Mouse (Mus musculus) cerebellum, postnatal 14 days (tissue): ENCODE results near the gene Plxna4.
A peak's percentile ranks its signal among the peaks of the same experiment; 100 is the strongest.

ENCODE experiments used
- DNase-seq, 2 experiments: peaks; one replicate each; pipeline ENCODE4 v3.0.0; 2021; ENCODE audit warnings: mixed read lengths in 2 of 2

Gene Plxna4

DNA sequence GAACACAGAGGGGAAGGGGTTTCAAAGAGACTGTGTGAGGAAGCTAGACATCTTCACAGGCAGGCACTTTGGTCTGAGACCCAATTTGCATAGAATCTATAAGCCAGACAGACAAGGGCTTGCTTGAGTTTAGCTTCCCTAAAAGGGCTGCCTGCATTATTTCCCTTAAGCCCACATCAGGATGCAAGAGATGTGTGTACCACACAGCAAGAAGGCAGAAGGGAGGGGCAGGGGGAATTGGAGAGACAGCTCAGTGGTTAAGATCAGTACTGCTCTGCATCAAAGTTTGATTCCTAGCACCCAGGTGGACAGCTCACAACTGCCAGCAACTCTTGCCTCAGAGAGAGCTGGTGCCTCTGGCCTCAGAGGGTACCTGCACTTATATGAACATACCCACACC, 256.7 kb downstream of the Plxna4 start:
- no peak for DNase-seq

DNA sequence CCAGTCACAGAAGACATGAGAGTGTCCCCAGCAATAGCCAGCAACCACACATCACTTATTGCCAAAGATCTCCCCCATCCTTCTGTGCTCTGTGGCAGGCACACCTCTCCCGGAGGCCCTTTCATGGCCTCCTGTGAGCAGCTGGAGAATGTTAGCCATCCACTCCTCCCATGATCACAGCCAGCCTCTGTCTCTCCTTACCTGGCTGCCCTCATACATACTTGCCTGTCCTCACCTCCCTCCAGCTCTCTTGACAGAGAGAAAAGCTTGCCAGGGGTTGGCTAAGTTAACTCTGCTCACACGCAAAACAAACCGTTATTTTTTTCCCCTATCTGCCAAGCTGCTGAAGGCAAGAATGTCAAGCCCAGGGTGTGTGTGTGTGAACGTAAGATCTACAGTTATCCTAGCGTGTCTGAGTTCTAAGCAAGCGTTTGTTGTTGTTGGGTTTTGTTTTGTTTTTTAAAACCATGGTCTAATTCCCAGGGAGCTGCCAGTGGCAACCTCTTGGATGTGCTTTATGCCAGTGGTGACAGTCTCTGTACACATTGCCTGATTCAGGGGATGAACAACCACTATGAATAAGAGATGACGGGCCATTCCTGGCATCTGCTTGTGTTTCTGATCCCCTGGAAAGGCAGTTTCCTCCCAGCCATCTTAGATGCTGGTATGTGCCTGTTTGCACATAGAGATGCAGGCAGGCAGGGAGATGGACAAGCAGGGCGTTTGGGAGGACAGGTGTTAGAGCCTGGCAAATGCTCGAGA, 257.8 kb downstream of the Plxna4 start:
- DNase-seq: no peak

DNA sequence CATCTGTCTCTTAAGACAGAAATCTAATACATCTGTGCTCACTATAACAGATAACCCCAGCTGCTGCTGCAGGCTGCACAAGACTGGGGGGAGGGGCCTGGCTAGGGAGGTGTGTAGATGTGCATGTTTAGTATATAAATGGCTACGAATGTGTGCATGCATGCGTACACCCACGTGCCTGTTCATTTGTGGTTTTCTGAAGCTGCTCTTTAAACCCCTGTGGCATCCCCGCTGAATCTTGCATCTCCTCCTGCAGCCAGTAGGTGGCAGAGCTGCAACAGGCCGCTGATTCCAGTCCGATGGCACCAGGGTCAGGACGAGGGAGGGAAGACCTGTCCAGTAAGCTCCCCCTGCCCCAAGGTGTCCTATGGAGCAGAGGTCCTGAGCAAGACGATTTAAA, 260.0 kb downstream of the Plxna4 start:
- peak; percentile 84 to 89 for DNase-seq

DNA sequence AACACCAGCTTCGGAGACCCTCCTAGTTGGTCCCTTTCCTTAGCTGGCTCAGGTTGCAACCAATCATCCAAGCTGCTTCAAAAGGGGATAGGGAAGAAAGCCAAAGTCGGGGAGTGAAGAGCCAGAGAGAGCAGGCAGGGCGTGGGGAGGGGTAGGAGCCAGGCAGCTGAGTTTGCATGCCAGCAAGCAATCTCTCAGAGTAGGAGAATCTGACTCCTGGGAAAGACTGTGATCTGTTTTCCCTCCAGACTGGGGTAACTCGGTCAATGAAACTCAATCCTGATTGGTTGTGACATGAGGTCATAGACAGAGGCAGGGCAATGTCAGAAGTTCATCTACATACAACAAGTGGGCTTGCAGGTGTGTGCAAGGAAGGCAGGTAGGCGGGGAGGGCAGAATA, 260.8 kb downstream of the Plxna4 start:
- peak in 1 of 2 experiments; percentile 38 for DNase-seq

DNA sequence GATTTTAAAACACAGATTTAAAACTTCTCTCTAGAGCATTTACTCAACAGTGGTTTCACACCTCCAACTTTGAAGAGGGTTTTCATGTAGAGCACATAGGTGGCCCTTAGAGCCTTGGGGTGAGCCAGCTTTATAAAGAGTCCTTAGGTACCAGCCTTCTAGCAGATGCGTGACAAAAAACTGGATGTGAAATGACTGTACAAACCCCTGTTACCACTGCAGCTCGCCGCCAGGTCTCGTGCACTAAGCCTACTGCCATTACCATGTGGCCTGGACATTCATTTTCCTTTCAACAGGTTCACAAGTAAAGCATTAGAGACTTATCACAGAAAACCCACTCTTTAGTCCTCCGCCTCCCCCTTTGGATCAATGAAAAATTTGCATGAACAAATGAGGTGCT, 261.6 kb downstream of the Plxna4 start:
- no peak for DNase-seq

DNA sequence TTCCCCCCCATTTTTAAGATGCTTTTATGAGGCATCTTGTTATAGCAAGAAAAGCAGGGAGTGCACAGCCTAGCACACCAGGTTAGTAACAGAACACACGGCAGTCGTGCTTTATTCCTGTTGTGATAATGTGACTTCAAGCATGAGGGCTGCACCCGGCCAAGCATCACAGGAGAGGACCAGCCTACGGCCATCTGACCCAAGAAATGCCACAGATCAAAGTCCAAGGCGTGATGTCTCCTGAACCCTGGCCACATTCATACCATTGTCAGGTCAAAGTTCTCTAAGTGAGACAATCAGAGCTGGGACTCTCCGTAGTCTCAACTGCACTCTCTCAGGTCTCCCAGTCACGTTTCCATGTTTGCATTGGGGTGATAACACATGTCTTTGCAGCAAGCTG, 262.1 kb downstream of the Plxna4 start:
- DNase-seq: no peak

DNA sequence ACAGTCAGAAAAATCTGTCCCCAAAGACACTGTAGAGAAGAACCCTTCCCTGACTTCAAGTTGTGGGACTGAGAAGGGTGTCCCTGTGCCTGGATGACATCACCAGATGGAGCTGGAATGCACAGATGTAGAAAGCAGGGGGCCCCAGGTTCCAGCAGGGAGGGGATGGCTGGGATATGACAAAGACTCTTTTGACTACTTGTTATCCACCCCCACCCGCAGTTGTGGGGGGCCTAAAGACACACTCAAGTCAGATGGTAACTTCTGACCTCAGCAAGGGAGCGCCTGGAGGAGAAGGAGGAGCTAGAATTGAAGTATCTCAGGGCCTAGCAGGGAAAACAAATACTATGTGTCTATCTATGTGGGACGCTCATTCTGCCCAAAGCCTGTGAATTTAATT, 266.8 kb downstream of the Plxna4 start:
- DNase-seq: no peak

DNA sequence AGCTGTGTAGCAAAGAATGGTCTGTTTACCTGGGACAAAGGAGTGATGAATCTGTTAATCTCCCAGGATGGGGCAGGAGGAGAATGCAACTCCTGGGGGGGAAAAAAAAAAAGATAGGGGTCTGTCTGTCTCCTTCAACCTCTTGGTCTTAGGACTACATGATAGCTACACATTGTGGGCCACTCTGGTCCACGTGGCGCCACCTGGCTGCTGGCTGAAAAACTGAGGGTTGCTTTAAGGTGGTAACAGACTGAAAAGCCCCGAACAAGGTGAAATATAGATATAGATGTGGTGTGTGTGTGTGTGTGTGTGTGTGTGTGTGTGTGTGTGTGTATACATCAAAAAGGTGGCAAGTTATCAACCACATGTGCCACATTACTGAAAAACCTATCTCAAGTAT, 267.7 kb downstream of the Plxna4 start:
- peak; percentile 71 to 72 for DNase-seq

DNA sequence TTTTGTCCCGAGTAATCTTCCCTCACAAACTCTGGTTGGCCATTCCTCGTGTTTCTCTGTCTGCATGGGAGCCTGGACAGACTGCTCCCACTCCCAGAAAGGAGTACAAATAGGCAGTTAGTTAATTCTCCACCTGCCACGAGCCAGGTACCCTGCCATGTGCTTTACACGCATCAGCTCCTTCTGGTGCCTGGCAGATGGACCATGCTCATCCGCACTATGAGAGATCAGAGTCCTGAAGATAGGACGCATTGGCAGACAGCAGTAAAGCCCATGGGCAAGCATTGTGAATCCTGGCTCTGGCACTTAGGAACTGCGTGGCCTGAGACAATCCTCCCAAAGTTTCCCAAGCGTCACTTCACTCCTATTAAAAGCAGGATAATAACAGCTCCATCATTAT, 270.5 kb downstream of the Plxna4 start:
- peak; percentile 77 to 89 for DNase-seq

DNA sequence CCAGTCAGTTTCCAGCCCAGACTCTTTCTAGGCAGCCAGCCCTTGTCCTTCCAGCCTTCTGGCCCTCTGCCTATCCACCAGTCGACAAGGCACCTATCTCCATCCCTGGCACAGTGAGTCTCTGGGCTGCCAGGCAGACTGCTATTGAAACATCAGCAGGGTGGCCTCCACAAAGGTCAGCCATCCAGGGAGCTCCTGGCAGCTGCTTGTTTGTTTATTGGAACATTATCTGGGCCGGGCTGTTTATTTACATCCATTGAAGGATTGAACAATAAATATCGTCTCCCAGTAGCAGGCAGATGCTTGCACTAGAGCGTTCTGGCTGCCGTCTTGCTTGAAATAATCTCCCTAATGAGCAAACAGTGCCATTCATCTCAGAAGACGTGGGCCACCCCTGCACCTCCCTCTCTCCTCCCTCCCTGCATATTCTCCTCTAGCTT, 273.0 kb downstream of the Plxna4 start:
- peak; percentile 73 to 76 for DNase-seq

DNA sequence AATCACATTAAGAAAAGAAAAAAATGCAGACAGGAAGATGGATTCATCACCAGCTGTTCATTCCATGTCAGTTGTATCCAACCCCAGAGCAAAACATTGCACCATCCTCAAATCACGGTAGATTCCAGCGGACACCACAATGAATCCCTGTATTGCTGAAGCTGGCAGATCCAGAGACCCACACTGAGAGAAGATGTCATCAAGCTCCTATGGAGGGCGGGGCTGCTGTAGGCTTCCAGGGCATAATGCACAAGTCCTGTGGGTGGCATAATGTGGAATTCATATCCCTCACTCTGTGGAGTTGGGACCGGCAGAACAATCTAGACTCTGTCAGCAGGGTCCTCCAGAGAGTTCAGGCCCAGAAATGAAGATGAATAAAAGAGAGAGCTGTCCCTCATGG, 278.8 kb downstream of the Plxna4 start:
- DNase-seq: no peak

DNA sequence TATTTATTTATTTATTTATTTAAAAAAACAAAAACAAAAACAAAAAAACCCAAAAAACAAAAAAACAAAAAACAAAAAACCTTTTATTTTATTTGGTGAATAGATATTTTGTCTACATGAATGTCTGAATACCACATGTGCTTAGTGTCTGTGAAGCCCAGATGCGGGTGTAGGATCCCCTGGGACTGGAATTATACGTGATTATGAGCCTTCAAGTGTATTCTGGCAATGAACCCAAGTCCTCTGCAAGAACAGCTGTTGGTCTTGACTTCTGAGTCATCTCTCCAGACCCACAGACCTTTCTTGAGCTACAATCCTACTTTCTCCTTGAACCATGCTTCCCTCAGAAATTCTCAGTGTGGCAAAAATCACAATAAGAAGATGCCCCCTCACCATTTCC, 287.4 kb downstream of the Plxna4 start:
- no peak for DNase-seq

DNA sequence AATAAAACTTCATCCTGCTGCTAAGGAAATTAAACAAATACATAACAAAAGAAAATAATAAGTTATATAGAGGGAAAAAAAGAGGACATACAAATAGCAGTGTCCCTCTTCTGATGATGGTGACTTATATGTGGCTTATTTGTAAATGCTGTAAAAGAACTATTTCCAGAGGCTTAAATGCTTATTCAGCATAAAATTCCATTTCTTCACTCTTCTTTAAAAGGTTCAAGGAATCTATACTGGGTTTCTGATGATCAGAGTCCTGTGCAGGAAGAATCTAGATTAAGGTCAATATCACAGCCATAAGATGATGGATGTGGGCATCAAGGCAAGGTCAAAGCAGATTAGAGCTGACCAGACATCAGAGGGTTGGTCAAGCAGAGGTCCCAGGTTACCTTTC, 306.5 kb downstream of the Plxna4 start:
- DNase-seq: no peak

DNA sequence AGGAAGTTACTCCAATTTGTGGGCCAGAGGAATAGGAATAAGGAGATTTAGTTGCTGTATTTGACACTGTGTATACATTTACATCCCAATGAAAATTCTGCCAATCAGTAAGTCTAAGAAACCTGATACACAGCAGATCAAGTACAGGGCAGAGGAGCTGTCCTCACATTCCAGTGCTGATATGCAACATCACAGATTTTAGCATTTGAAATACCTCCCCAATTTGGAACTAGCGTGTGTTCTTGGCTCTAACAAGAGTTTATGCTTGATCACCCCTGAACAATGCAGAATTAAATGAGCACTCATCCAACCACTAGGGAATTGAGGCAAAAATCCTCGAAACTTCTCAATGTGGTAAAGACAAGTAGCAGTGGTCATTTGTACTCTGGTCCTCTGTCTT, 307.3 kb downstream of the Plxna4 start:
- DNase-seq: no peak

DNA sequence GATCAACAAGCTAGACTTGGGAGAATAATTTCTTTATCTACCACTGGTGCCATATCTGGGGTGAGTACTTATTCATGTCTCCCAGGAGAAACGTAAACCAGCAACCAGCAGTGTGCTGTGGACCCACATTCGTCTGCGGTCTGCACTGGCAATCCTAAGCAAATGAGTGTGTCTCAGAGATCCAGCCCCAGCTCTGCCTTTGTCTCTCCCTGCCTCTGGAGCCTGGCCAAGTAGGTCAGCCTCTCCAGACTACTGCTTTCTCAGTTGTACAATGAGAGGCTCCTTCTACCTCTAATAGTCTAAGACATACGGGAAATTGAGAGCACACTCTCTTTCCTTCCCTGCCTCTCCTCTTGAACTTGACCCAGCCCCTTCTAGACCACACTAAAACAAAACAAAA, 316.5 kb downstream of the Plxna4 start:
- peak; percentile 82 to 85 for DNase-seq

DNA sequence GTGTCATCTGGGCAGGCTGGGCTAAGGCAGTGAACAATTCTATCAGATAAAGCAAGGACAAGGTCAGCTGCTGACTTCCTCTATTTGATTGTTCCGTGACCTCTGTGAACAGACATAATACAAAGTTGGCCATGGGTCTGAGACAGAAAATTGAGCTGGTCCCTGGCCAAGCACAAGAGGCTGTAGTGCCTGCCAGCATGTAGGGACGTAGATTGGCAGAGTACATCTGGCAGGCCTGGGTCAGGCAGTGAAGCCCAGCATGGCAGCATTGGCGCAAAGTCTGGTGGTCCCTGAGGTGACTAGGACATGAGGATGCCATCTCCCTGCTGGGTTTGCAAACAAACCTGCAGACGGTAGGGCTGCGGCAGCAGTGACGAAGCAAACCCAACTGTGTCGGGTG, 321.9 kb downstream of the Plxna4 start:
- peak; percentile 24 to 31 for DNase-seq

DNA sequence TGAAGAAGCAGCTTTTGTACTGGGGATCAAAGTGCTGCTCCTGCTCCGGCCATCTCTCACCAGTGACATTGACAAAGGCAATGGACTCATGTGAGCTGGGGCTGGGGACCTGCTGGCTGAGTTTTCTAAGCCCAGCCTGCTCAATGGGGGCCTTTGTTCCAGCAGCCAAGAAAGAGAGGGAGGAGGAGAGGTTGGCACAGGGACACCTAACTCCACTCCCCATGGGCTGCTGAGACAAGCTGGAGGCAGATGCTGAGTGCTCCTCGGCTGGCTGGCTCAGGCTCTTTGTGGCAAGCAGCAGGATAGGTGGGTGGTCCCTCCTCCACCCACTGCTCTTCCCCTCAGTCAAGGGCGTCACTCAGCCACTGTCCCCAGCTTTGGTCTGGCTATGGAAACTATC, 326.7 kb downstream of the Plxna4 start:
- DNase-seq: peak; percentile 18 to 26

DNA sequence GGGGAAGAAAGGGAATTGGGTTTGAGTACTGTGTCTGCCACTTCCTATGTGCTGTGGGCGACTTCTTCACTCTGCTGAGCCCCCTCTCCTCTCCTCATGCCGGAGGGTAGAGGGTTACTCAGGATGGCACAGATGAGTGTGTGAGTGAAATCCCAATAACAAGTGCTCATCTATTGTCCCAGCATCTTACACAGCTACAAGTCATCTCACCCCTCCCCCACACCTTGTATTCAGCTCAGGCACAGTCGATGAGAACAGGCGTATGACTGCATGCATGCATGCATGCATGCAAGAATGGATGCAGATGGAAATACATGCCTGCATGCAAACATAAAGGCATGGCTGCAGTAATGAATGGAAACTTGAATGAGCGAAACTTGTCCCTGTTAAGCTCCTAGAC, 327.7 kb downstream of the Plxna4 start:
- DNase-seq: no peak

DNA sequence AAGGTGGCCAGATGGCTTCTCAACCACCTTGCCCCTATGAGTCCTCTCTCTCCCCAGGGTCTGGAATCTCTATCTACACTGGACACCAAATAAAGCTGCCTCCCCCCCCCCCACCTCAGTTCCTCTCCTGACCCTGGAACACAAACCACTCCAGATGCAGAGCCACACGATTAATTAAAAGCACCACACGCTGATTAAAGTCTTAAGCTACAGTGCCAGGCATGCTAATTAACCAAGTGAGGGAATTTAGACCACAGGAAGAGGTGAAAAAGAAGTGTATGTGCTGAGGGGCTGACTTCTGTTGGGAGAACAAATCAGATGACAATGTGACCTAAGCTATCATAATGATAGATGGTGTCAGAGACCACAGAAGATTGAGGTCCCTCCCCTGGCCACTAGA, 332.8 kb downstream of the Plxna4 start:
- DNase-seq: no peak

DNA sequence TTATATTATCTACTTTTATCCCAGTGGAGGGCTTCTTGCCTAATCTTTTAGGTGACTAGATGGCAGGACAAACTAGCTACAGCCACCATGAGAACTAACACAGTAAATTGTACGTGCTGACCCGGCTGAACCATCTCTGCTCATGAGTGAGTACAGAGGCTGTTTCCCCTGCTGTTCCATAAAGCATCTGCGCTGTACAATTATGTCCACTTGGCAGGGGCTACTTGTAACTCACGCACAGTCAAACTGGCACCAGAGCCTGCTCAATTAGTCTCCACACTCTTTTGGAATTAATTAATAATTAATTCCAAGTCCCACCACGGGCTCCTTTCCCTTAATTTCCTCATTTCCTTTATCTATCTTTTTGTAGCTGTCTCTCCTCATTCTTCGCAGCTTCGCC, 335.8 kb downstream of the Plxna4 start:
- no peak for DNase-seq

DNA sequence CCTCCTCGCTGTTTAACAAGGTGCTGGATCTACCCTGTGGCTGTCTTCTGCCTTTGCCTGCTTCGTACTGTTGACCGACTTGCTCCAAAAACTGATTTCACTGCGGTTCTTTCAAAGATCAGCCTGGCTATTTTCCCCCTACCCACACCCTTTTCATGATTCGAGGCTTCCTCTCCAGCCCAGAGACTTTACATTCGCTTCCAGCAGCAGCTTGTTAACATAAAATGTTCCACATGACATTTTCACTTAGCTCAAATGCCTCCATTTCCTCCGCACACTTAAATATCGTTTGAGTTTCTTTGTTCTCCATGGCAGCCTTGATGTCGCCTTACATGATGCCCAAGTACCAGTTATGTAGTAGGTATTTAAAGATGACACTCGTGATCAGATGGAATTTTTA, 336.3 kb downstream of the Plxna4 start:
- no peak for DNase-seq

DNA sequence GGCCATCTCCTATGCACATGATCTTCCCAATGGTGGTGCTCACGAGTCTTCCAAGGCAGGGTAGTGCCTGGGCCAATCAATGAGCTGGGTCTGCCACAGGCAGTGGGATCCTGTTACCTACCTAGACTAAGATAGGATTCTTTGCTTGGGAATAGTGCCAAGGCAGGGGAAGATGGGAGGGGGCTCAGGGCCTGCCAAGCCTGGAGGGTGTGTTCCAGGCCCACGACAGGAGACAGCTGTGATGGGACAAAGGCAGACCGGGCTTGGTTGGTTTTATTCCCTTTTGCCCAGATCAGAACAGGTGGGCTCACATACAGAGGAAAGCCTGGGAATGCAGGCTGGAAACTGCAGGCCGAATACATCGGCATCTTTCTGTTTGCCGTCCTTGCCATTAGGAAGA, 342.0 kb downstream of the Plxna4 start:
- DNase-seq: no peak

DNA sequence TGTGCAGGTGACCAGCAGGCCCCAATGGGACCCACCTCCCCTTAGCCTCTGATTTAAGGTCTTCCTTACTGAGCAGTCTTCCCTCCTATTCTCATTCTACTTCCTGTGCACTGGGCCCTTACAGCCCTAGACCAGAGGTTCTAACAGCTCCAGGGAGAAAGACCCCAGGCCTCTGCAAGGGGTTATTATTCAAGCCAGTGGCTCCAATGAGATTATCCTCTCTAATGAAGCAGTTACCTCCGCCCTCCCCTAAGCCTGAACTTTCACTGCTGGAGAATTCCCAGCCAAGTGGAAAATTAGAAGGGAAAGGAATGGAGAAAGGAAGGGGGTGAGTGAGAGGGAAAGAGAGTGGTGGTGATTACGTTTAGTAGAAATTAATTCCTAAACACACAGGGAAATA, 345.0 kb downstream of the Plxna4 start:
- no peak for DNase-seq

DNA sequence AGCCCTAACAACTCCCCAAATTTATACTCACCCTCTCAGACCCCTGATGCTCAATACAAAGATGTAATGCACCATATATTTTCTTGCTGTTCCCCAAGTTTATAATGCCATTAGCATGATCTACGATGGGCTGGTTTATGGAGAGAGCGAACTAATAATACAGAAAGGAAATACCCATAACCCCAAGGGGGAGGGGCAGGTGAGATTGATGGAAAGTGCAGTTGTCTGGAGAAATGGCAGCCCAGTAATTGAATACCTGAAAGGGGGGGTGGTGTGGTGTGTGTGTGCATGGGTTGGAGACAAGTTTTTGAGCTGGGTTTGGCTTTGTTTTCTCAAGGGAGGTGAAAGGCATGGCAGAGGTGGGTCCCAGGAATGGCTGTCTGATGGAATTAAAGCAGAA, 356.6 kb downstream of the Plxna4 start:
- no peak for DNase-seq

DNA sequence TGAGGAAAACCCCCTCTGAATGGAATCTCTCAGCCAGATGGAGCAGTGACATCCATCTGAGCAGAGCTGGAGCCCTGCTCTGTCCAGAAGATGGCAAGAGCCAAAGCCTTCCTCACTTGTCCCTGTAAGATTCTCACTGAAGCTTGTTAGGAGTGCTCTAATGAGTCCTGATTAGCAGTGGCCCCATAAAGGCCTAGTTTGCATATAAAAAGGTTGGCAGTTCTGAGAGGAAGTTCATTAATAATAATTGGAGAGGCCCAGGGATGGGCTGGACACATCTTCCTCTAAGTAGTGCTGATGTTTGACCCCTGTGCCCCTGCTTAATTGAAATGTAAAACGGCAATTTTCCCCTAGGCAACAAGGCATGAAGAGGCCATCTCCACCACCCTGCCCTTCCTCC, 361.4 kb downstream of the Plxna4 start:
- no peak for DNase-seq
